In genomic region chr9:21351702-21352377, GRCm38 (mm10) we compare ENCODE assay signal across 20 mouse cellular contexts. TPM values are rescaled to one million over a fixed set of nuclear protein-coding genes. Genes with fewer than 3 reads are reported as not detected.
A peak's percentile ranks its signal among the peaks of the same experiment; 100 is the strongest.
DNase-seq lines count a peak whose midpoint lies in the region; ATAC-seq and TF ChIP-seq lines count a peak whose summit lies in the region.
"Had no signal": no experiment of that assay in that cellular context is flagged by ENCODE, and none has a peak within 500 bp of the region (broad histone marks: within the 10 kb centered on the region; RNA-seq: fewer than 3 reads in every experiment).

No protein-coding gene starts in this region.

- TF ChIP-seq CTCF in liver, postnatal 0 days (IDR thresholded peaks at IDR 0.05; ENCODE audit: low read depth): no peak
- TF ChIP-seq CTCF in MEL (IDR thresholded peaks at IDR 0.05 in 2 of 3, conservative IDR thresholded peaks at IDR 0.05 in 1 of 3; ENCODE audit: control insufficient read depth in 1 of 3, insufficient read depth in 1 of 3, low read depth in 2 of 3, low read length in 3 of 3, poor library complexity in 1 of 3, severe bottlenecking in 1 of 3): no peak

- peak overlapping the region; percentile 60 for H3K27ac ChIP-seq in heart, embryonic 12.5 days (ENCODE audit: poor library complexity, severe bottlenecking)
- peak overlapping the region; percentile 79 for H3K27ac ChIP-seq in liver, embryonic 11.5 days (ENCODE audit: low read depth, low read length)
- no peak overlapping the region for H3K27ac ChIP-seq in liver, postnatal 0 days (ENCODE audit: low read depth)
- peak overlapping the region; percentile 86 for H3K27ac ChIP-seq in MEL (ENCODE audit: control insufficient read depth, low read depth, low read length)
- H3K27ac ChIP-seq: forebrain, embryonic 12.5 days; neural tube, embryonic 15.5 days had no signal

- peaks cover 75% of the 10 kb centered on the region for H3K36me3 ChIP-seq in heart, embryonic 12.5 days
- peaks cover 19% of the 10 kb centered on the region for H3K36me3 ChIP-seq in liver, embryonic 11.5 days (ENCODE audit: control insufficient read depth, insufficient read depth, low read length)
- H3K36me3 ChIP-seq in liver, postnatal 0 days (replicated peaks; ENCODE audit: insufficient read depth, low read length): peaks cover 8% of the 10 kb centered on the region; the same call in 1 of the 2 replicates
- H3K36me3 ChIP-seq in MEL (ENCODE audit: control insufficient read depth in 1 of 2, insufficient read depth in 2 of 2, low read length in 2 of 2): peaks cover 0 to 21% of the 10 kb centered on the region in 2 experiments; a peak in 3 of 4 replicates

- no peak overlapping the region for H3K9ac ChIP-seq in heart, embryonic 12.5 days
- peak overlapping the region; percentile 53; the same call in 1 of the 2 replicates for H3K9ac ChIP-seq in liver, embryonic 11.5 days (ENCODE audit: low read depth, low read length)
- H3K9ac ChIP-seq in liver, postnatal 0 days (replicated peaks): no peak overlapping the region
- peak overlapping the region; percentile 70 for H3K9ac ChIP-seq in MEL (ENCODE audit: control insufficient read depth, low read depth, low read length, poor library complexity, severe bottlenecking)
- H3K9ac ChIP-seq: forebrain, embryonic 12.5 days; neural tube, embryonic 15.5 days had no signal

- no peak for TF ChIP-seq POLR2A in MEL (IDR thresholded peaks at IDR 0.05; ENCODE audit: control insufficient read depth in 1 of 2, insufficient read depth in 1 of 2, low read depth in 1 of 2, low read length in 2 of 2, poor library complexity in 1 of 2)

- peaks cover 15% of the 10 kb centered on the region for H3K79me2 ChIP-seq in MEL (ENCODE audit: control insufficient read depth, insufficient read depth, low read length, poor library complexity)

- H3K9me3 ChIP-seq in heart, embryonic 12.5 days (replicated peaks): no peaks in the 10 kb centered on the region
- no peaks in the 10 kb centered on the region for H3K9me3 ChIP-seq in liver, embryonic 11.5 days (ENCODE audit: control insufficient read depth, low read length)
- H3K9me3 ChIP-seq in liver, postnatal 0 days (ENCODE audit: low read length): no peaks in the 10 kb centered on the region
- H3K9me3 ChIP-seq in MEL (replicated peaks; ENCODE audit: insufficient read depth, low read length): no peaks in the 10 kb centered on the region
- H3K9me3 ChIP-seq: forebrain, embryonic 12.5 days; limb, embryonic 13.5 days; neural tube, embryonic 15.5 days had no signal

- TF ChIP-seq RAD21 in MEL (IDR thresholded peaks at IDR 0.05; ENCODE audit: low read depth, low read length): no peak

- H3K4me3 ChIP-seq in heart, embryonic 12.5 days: no peak overlapping the region
- H3K4me3 ChIP-seq in liver, embryonic 11.5 days (ENCODE audit: low read depth, low read length): peak overlapping the region; percentile 11; the same call in 1 of the 2 replicates
- no peak overlapping the region for H3K4me3 ChIP-seq in liver, postnatal 0 days (ENCODE audit: low read depth, low read length)
- H3K4me3 ChIP-seq in MEL (ENCODE audit: control insufficient read depth in 1 of 2, insufficient read depth in 1 of 2, low read depth in 2 of 2, low read length in 2 of 2): peak overlapping the region; percentile 51 to 53
- H3K4me3 ChIP-seq: forebrain, embryonic 12.5 days; limb, embryonic 13.5 days; neural tube, embryonic 15.5 days had no signal

- H3K4me1 ChIP-seq in heart, embryonic 12.5 days (replicated peaks): peaks cover 16% of the 10 kb centered on the region
- H3K4me1 ChIP-seq in liver, embryonic 11.5 days (replicated peaks; ENCODE audit: control insufficient read depth, insufficient read depth, low read length): peaks cover 17% of the 10 kb centered on the region
- no peaks in the 10 kb centered on the region for H3K4me1 ChIP-seq in liver, postnatal 0 days (ENCODE audit: insufficient read depth)
- peaks cover 11 to 26% of the 10 kb centered on the region in 2 experiments for H3K4me1 ChIP-seq in MEL (ENCODE audit: control insufficient read depth in 1 of 2, insufficient read depth in 2 of 2, low read length in 2 of 2)
- H3K4me1 ChIP-seq: neural tube, embryonic 15.5 days had no signal

- whole genome bisulfite sequencing in heart, embryonic 12.5 days: 91% methylated on average over 4 of the region's 4 CpGs
- WGBS in liver, embryonic 11.5 days: 85% methylated on average over 4 of the region's 4 CpGs
- 85% methylated on average over 4 of the region's 4 CpGs for WGBS in liver, postnatal 0 days (ENCODE audit: insufficient replicate concordance)

- TF ChIP-seq EP300 in liver, postnatal 0 days (IDR thresholded peaks at IDR 0.05; ENCODE audit: low read depth): no peak
- TF ChIP-seq EP300 in MEL (IDR thresholded peaks at IDR 0.05; ENCODE audit: low read depth in 1 of 2, low read length in 2 of 2): peak in 1 of 2 experiments; percentile 10; a peak in 2 of 4 replicates

- intact Hi-C loops in heart, postnatal 14 days (cut with DNase I): no loop called here

- H3K4me2 ChIP-seq in heart, embryonic 12.5 days: no peak overlapping the region
- peak overlapping the region; percentile 51 for H3K4me2 ChIP-seq in liver, embryonic 11.5 days
- no peak overlapping the region for H3K4me2 ChIP-seq in liver, postnatal 0 days (ENCODE audit: low read depth, low read length)
- H3K4me2 ChIP-seq: forebrain, embryonic 12.5 days; limb, embryonic 13.5 days; neural tube, embryonic 15.5 days had no signal

- ATAC-seq in heart, embryonic 12.5 days (ENCODE audit: insufficient number of reproducible peaks, low FRiP score): no peak; the same call in 1 of the 2 replicates
- ATAC-seq in liver, embryonic 11.5 days (replicated peaks; ENCODE audit: low FRiP score): no peak
- ATAC-seq in liver, postnatal 0 days: no peak
- ATAC-seq: midbrain, embryonic 16.5 days had no signal

- no peak for DNase-seq in heart, postnatal 14 days
- no peak for DNase-seq in liver, embryonic 11.5 days (ENCODE audit: low spot score)
- DNase-seq in liver, postnatal 0 days: no peak
- DNase-seq in MEL (ENCODE audit: low read depth, low spot score): no peak
- no peak for DNase-seq in layer of hippocampus, postnatal 14 days (ENCODE audit: low spot score in 2 of 2)
- DNase-seq in lung, postnatal 25 days (ENCODE audit: low spot score): no peak
- DNase-seq: adrenal gland, postnatal 25 days; cerebellum, adult 11 months; cerebellum, postnatal 14 days; gastrocnemius, postnatal 14 days; kidney, adult 8-10 months; lung, postnatal 14 days; spleen, adult 18-20 months; thymus, adult 18-20 months had no signal

- no peaks in the 10 kb centered on the region for H3K27me3 ChIP-seq in heart, embryonic 12.5 days (replicated peaks)
- no peaks in the 10 kb centered on the region for H3K27me3 ChIP-seq in liver, embryonic 11.5 days (replicated peaks; ENCODE audit: control insufficient read depth, insufficient read depth, low read length)
- no peaks in the 10 kb centered on the region for H3K27me3 ChIP-seq in liver, postnatal 0 days (ENCODE audit: insufficient read depth, low read length)
- no peaks in the 10 kb centered on the region for H3K27me3 ChIP-seq in MEL (ENCODE audit: control insufficient read depth in 1 of 2, insufficient read depth in 2 of 2, low read length in 2 of 2)
- H3K27me3 ChIP-seq: forebrain, embryonic 12.5 days; limb, embryonic 13.5 days; neural tube, embryonic 15.5 days had no signal

TF ChIP-seq in MEL, 35 proteins besides CTCF, POLR2A, EP300 and RAD21 (continues in another document):
- TF ChIP-seq UBTF (IDR thresholded peaks at IDR 0.05; ENCODE audit: borderline replicate concordance, insufficient read depth, low read depth, low read length) (no peak), GATA1 (IDR thresholded peaks at IDR 0.05; ENCODE audit: low read depth, low read length) (peak; percentile 35; the same call in 1 of the 2 replicates)

RNA-seq across cellular contexts. Expression of gene Ilf3, which starts 15.8 kb away (rescaled TPM):
- polyA plus RNA-seq in heart, embryonic 12.5 days (2016; fragmentation: Nextera tagmentation; extraction: Ambion mirVana): 139 and 142 TPM in 2 replicates
- total RNA-seq in heart, postnatal 14 days (2021): 10 to 100 TPM; 30.6 to 31.3 TPM
- 141 and 149 TPM in 2 replicates for polyA plus RNA-seq in liver, embryonic 11.5 days (2014; fragmentation: Nextera tagmentation; extraction: Ambion mirVana)
- polyA plus RNA-seq in liver, postnatal 0 days (2015; fragmentation: Nextera tagmentation; extraction: Ambion mirVana): 19.1 and 23.5 TPM in 2 replicates
- total RNA-seq in MEL (2012; rRNA removed): 210 and 235 TPM in 2 replicates
- 100 to 1,000 TPM in 1 of 2 experiments, 10 to 100 TPM in 1; 67.4 to 519 TPM for polyA plus RNA-seq in MEL (2012; ENCODE audit: insufficient read depth in 1 of 2, insufficient read length in 2 of 2, low read depth in 1 of 2, low replicate concordance in 2 of 2, missing spikeins in 1 of 2)
- total RNA-seq in layer of hippocampus, postnatal 14 days (2021): 10 to 100 TPM; 78.1 to 91.5 TPM

RNA-seq across cellular contexts. Expression of gene Slc44a2, which starts 31.3 kb away (rescaled TPM):
- 69.1 and 73.6 TPM in 2 replicates for polyA plus RNA-seq in heart, embryonic 12.5 days (2016; fragmentation: Nextera tagmentation; extraction: Ambion mirVana)
- 100 to 1,000 TPM; 105 to 116 TPM for total RNA-seq in heart, postnatal 14 days (2021)
- 57.2 and 61.2 TPM in 2 replicates for polyA plus RNA-seq in liver, embryonic 11.5 days (2014; fragmentation: Nextera tagmentation; extraction: Ambion mirVana)
- polyA plus RNA-seq in liver, postnatal 0 days (2015; fragmentation: Nextera tagmentation; extraction: Ambion mirVana): 12.8 and 14.4 TPM in 2 replicates
- total RNA-seq in MEL (2012; rRNA removed): 27.3 and 30.7 TPM in 2 replicates
- 100 to 1,000 TPM in 1 of 2 experiments, not detected in 1; 121 TPM for polyA plus RNA-seq in MEL (2012; ENCODE audit: insufficient read depth in 1 of 2, insufficient read length in 2 of 2, low read depth in 1 of 2, low replicate concordance in 2 of 2, missing spikeins in 1 of 2)
- 10 to 100 TPM; 53.4 to 61.0 TPM for total RNA-seq in layer of hippocampus, postnatal 14 days (2021)

RNA-seq across cellular contexts. Expression of gene Ap1m2, which starts 39.7 kb away (rescaled TPM):
- 0.23 and 0.58 TPM in 2 replicates for polyA plus RNA-seq in heart, embryonic 12.5 days (2016; fragmentation: Nextera tagmentation; extraction: Ambion mirVana)
- under 1 TPM in 1 of 2 experiments, not detected in 1; 0.12 TPM for total RNA-seq in heart, postnatal 14 days (2021)
- 1.2 and 1.6 TPM in 2 replicates for polyA plus RNA-seq in liver, embryonic 11.5 days (2014; fragmentation: Nextera tagmentation; extraction: Ambion mirVana)
- polyA plus RNA-seq in liver, postnatal 0 days (2015; fragmentation: Nextera tagmentation; extraction: Ambion mirVana): 0.32 and 0.54 TPM in 2 replicates
- 0.52 and 0.73 TPM in 2 replicates for total RNA-seq in MEL (2012; rRNA removed)
- 1 to 10 TPM in 1 of 2 experiments, not detected in 1; 1.0 TPM for polyA plus RNA-seq in MEL (2012; ENCODE audit: insufficient read depth in 1 of 2, insufficient read length in 2 of 2, low read depth in 1 of 2, low replicate concordance in 2 of 2, missing spikeins in 1 of 2)
- total RNA-seq in layer of hippocampus, postnatal 14 days (2021): under 1 TPM in 1 of 2 experiments, not detected in 1; 0.50 TPM
- total RNA-seq: adrenal gland, postnatal 25 days; gastrocnemius, postnatal 14 days; heart, adult 8-10 months had no signal

RNA-seq across cellular contexts. Expression of gene Qtrt1, which starts 59.8 kb away (rescaled TPM):
- polyA plus RNA-seq in heart, embryonic 12.5 days (2016; fragmentation: Nextera tagmentation; extraction: Ambion mirVana): 23.0 and 25.4 TPM in 2 replicates
- total RNA-seq in heart, postnatal 14 days (2021): 10 to 100 TPM in 1 of 2 experiments, 1 to 10 TPM in 1; 8.5 to 11.2 TPM
- 59.2 and 60.2 TPM in 2 replicates for polyA plus RNA-seq in liver, embryonic 11.5 days (2014; fragmentation: Nextera tagmentation; extraction: Ambion mirVana)
- 11.3 and 13.7 TPM in 2 replicates for polyA plus RNA-seq in liver, postnatal 0 days (2015; fragmentation: Nextera tagmentation; extraction: Ambion mirVana)
- 173 and 199 TPM in 2 replicates for total RNA-seq in MEL (2012; rRNA removed)
- 100 to 1,000 TPM in 1 of 2 experiments, not detected in 1; 244 TPM for polyA plus RNA-seq in MEL (2012; ENCODE audit: insufficient read depth in 1 of 2, insufficient read length in 2 of 2, low read depth in 1 of 2, low replicate concordance in 2 of 2, missing spikeins in 1 of 2)
- 10 to 100 TPM; 32.0 to 33.9 TPM for total RNA-seq in layer of hippocampus, postnatal 14 days (2021)

Comparison
In these comparisons a context has a peak if more than half of its experiments do, and no peak if none do; other contexts are left out.
1. H3K4me3 ChIP-seq: peak in liver, embryonic 11.5 days (single experiment) and MEL (2 of 2); none in heart, embryonic 12.5 days (single experiment) and liver, postnatal 0 days (single experiment).
2. H3K9ac ChIP-seq: peak in liver, embryonic 11.5 days (single experiment) and MEL (single experiment); none in heart, embryonic 12.5 days (single experiment) and liver, postnatal 0 days (single experiment).